Mouse (Mus musculus) embryo, embryonic 9.5 days (tissue): ENCODE data around the gene Ifnar1.
"Not testable (repeated sequence)": the region's sequence is repeated elsewhere in the genome, so short reads cannot be mapped to it uniquely, and the experiment has no call there.

Experiments used
- DNase-seq: peaks from one replicate; pipeline ENCODE4 v3.0.0-alpha.2; 2017; ENCODE audit errors: extremely low spot score

Ifnar1 gene

DNA sequence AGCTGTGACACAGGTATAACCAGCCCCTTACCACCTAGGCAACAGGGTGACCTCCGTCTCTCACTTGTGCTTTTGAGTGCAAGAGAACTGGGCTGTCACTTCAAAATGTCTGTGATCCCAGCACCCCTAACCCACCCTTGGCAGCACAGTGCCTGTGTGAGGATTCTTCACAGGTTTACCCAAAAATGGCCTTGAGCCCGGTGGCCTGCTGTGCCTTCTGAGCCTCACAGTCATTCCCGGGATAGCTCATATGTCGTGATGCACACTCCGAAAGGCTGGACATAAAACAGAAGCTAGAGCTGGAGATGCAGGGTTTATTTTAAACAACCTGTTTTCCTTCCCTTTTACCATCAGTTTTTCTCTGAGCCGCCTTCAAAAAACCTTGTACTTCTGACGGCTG is 19.7 kb downstream of the Ifnar1 start:
- no peak for DNase-seq

DNA sequence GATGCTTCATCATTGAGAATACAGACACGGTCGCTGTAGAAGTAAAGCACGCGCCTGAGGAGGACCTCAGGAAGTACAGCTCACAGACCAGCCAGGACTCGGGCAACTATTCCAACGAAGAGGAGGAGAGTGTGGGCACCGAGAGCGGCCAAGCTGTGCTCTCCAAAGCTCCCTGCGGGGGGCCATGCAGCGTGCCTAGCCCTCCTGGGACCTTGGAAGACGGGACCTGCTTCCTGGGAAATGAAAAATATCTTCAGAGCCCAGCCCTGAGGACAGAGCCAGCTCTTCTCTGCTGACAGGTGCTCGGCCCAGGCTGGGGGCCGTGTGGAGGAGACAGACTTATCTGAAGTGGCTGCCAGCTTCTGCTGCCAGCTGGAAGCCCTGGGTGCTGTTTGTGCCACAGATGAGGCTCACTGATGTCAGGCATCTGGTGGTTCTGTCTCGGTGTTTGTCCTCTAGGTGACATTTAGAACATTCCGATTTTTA is 20.1 kb downstream of the Ifnar1 start:
- no peak for DNase-seq

DNA sequence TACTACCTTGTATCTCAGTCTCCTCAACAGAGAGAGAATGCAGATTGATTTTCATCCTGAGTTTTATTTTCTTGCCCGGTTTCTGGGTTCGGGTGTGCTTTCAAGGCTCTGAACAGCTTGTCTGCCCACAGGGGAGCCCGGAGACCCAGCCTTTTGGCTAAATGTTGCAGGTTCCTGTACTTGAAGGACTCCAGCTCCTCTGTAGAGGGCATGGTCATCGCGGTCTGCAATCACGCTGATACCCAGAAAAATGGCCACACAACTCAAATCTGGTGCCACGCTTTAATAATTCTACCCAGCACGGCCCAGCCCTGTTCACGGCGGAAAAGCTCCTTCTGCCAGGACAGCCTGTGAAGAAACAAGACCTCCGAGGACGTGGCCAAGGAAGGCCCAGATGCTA is 21.4 kb downstream of the Ifnar1 start:
- no peak for DNase-seq

DNA sequence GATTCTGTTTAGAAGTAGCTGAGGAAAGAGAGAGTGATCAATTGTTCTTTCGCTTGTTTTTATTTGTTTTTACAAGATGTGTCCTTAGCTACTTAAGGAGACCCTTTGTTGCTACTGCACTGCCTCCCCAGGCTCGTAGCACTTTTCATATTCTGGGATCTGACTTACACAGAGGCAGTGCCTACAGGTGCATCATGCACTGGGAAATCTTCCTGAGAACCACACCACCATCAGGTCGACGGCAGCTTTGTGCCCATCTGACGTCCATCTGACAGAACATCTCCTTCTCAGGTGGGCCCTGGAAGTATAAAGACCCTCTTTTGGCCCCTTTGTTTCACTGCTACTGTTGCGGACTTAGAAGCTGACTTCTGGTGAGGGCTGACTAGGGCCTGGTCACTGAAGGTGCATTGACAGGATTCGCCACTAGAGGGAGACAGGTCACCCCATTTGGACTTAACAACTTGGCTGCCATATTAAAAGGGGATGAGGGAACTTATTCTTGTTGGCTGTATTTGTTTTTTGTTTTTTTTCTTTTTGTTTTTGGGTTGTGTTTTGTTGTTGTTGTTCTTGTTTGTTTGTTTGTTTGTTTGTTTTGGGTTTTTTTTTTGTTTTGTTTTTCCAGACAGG is 27.2 kb downstream of the Ifnar1 start:
- DNase-seq: peak; percentile 78

DNA sequence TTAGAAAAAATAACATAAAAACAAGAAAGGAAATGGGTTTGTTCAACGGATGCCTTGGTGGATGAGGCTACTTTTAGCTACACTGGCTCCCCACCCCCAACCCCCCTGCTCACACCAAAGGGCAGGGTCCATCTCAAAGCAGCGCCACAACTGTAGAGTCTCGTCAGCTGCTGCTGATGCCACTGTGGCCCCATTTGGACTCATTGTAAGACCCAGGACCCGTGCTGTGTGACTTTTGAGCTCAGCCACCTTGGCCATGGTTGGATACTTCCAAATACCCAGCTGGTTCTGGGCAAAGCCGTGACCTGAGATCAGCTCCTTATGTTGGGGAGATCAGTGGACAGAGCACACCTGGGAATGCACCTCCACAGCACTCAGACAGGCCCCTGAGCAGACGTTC is 28.1 kb downstream of the Ifnar1 start:
- DNase-seq: no peak

DNA sequence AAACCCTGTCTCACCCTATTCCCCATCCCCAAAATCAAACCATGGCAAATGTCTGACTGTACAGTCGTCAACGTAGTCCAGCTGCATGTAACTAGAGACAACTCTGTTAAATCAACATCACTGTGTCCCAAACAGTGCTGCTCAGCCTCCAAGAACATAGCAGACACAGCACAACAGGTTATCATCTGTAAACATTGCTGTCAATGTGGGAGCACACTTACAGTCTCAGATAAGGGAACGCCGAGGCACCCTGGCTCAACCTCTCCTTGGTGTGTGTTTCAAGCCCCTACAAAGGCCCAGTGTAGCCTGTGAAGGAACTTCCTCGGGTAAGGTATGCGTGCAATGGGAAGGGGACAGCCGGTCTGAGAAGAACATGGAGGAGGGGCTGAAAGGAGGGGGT is 32.0 kb downstream of the Ifnar1 start:
- no peak for DNase-seq

DNA sequence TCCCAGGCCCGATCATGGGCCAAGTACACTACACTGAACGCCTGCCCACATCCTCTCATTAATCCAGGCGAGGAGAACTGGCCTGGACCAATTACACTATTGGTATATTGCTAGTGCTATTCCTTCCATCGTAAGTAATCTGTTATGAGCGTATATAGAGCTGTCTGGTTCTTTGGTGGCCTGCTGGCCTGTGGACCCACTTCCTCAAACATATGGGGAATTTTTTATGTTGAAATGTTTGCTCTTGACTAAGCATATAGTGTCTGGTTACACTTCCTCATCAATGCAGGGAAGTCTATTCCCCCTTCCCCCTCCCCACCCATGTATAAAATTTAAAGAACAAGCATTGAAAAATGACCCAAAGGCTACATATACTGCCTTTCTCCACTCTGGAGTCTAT is 37.0 kb downstream of the Ifnar1 start:
- no peak for DNase-seq

DNA sequence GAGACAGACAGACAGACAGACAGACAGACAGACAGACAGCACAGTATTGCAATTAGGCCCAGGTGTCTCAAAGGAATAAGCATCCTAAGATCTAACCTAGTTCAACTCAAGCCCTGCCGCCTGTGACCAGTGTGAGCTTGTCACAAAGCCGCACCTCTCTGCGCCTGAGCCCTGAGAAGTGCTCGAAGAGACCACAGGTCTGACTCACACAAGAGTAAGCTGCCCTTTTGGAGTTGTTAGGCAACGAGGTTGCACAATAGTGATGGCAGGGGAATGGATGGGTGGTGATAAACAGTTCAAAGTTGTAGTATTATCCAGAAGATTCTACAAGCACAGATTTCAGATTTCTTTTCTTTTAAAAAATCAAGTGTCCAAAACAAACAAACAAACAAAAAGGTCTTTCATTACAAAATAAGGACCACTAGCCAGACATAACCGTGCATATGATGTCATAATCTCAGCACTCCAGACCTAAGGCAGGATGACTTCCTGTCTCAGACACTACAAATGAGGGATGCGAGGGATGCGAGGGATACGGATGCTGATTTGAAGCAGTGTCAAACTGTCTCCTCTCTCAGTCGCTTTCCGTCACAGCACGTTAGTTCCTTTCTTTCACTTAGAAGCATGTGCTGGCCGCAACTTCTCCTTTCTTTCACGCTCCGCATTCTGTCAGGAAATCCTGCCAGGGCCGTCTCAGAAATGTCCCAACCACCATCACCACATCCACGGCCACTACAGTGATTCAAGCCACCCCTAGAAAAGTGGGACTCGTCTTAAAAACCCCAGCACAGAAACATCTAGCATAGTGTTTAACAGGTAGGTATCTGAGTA is 37.7 kb downstream of the Ifnar1 start:
- no peak for DNase-seq

DNA sequence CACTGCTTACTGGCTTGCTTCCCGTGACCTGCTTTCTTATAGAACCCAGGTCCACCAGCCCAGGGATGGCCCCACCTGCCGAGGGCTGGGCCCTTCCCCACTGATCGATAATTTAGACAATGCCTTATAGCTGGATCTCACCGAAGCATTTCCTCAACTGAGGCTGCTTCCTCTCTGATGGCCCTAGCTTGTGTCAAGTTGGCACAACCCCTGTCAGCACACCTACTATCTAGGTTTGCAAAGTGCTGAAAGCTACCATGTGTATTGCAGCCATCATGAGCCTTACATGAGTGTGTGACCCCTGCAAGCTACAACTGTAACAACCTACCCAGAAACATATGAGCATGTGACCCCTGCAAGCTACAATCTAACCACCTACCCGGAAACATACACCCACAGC is 39.2 kb downstream of the Ifnar1 start:
- DNase-seq: no peak

DNA sequence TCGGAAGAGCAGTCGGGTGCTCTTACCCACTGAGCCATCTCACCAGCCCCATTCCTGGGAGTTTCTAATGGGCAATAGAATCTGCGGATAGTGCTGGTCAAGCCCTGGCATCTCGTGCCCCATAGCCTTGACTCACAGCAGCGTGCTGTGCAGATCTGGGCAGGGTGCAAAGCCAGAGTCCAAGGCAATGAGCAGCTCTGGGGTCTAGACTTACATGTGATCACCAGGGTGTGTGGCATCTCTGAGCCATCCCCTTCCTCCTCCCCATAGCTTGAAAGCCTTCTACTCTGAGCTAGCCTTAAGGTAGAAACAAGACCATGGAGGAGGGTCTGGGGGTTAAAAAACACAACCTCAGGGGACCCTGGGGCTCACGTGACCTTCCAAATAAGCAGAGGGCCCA is 41.2 kb downstream of the Ifnar1 start:
- DNase-seq: no peak

DNA sequence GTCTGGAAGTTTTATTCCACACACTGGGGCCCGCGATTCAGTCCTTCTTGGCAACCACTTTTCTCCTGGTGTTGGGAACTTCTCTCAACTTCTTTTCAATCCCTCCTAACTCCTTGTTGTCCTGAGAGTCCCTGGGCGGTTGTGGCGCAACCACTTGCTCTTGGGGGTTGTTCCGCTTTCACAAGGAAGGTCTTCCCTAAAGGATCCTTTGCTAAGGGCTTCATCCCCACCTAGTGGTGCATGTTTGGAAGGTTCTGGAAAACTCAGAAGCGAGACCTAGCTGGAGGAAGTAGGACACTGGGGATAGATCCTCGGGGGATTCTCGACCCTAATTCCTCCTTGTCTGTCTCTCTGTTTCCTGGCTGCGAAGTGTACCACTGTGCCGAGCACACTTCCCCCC is 42.0 kb downstream of the Ifnar1 start:
- no peak for DNase-seq

DNA sequence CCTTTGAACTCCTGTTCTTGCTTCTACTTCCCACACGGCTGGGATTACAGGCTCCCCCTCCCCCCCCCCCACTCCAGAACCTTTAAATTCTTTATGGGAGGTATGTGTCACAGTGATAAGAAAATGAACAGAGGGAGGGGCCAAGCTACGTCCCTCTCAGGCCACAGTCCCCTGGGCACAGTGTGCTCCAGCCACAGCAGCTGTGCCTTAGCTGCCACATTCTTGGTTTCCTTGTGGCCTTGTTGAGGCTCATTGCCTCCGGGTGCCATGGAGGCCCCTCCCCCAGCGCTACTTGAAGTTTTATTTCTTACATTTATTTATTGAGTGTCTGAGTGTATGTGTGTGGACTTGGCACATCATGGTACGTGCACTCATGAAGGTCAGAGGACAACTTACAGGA is 42.5 kb downstream of the Ifnar1 start:
- no peak for DNase-seq

DNA sequence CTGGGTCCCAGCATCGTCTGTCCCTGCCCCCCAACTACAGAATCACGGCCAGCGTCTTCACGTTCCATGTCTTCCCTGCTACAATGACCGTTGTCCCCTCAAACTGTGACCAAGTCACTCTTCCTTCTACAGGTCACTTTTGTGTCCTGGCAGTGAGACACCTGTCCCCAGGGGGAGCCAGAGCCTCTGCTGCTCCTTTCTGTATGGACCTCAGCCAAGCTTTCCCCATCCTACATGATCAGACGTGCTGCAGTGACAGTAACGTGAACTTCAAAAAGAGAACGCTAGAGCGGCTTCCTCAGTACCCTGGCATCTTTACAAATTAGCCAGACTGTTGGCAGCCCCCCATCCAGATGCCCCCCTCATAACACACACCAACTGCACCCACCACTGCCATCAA is 43.5 kb downstream of the Ifnar1 start:
- no peak for DNase-seq

DNA sequence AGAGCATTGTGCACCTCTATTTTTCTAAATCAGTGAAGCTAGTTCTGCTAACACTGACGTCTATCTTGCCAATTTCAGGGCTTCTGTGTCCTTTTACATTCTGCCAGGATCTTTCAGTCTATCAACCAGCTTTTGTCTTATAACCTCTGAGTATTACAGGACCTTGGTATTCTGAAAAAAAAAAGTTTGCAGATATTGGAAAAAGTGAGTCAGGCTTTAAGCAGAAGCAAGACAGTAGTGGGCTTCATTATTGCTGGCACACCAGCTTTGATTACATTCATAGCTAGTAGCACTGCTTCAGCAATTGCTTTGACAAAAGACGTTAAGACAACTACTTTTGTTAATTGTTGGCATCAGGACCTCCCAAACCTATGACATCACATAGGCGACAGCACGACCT is 45.8 kb downstream of the Ifnar1 start:
- not testable (repeated sequence) for DNase-seq

DNA sequence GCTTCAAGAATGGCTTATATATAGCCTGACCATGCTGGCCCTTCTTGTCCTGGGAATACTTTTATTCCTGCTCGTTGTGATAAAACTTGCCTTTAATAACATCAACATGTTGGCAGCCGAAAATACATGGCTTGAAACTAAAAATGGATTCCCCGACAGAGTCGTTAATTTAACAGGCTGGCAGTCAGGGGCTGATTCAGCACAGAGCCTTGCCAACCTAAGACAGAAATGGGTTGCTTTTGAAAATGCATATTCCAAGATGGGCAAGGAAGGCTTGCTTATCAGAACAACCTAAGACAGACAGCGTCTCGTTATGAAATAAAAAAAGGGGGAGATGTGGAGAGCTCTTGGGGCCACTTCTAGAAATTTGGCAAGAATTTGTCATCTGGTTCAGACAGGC is 46.8 kb downstream of the Ifnar1 start:
- DNase-seq: no peak

DNA sequence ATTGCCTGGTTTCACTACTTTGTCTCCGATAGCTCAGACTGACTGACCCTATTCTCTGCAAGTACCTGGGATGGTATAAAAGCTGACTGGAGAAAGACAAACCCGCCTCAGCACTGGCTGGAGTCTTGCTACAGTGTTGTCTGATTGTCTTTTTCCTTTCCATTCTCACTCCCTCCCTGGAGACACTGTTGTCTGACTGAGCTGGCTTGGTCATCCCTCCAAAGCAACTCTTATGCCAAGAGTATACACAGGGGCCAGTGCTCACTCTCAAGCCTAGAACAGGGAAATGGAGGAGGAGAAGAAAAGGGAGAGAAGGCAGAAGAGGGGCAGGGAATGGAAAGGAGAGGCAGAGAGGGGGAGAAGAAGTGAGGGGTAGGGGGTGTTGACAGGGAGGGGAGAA is 47.4 kb downstream of the Ifnar1 start:
- DNase-seq: no peak

DNA sequence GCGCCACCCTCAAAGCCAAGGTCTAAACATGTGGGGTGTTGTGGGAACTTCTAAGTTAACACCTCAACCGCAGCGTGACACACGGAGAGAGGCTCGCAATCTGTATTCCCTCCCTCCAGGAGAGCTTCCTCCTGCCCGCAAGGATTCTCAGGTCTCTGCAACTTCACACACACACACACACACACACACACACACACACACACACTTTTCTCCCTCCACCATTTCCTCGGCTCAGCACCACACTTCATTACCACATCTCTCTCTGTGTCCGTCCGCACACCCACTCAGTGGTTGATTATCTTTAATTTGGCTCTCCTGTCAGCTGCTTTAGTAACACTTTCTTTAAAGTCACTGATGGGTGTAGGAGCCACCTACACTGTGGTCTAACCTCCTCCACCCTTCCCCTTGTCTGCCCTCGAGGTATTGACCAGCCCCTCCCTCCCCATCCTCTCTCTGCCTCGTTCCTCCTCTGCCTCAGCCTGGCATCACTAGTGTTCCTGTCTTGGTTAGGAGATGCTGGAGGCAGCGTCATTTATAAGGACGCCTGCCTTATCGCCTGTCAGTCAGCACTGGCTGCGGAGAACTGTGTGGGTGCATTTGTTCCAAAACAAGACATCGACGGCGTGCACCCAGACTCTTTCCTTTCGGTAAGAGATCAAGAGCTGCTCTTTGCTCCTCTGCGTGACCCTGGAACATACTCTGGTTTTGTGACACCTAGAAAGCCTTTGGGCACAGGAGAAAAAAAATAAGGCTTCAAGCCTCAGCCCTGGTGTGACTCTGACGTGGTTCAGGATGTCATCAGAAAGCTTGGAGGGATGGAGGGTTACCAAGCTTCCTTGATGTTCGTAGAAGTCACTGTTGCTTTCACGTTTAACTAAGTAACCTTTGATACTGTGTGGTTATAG is 48.3 kb downstream of the Ifnar1 start:
- no peak for DNase-seq

DNA sequence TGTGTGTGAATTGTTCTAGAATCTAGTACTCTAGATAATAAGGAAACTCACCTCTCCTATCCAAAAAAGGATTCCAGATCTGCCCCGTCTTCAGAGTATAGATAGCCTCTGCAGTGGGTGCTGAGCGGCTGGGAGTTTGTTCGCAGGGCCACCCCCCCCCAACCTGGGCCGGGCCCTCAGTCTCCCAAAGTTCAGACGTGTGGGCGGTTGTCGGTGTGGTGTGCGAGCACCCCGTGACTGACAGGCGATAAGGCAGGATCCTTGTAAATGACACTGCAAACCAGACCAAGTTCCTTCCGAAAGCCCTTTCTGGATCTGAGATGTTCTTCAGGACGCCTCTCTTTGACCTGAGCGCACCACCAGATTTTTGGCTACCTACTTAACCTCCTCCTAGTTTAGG is 49.4 kb downstream of the Ifnar1 start:
- peak; percentile 92 for DNase-seq

DNA sequence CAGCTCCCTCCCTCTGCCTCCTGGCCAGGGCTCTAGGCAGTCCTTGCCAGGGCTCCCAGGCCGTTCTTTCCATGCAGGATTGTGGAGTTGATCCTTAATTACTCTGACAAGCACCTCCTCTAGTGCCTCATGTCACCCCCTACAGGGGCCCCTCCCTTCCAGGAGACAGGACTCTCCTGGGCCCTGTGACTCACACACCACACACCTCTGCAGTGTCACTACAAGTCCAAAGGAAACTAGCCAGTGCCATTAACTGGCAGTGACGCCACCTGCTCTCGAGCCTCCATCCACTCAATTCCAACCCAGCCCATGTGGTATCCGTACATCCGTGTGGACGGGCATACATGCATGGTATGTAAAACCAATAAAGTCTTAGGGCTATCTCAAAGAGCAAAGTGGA is 49.9 kb downstream of the Ifnar1 start:
- DNase-seq: no peak

DNA sequence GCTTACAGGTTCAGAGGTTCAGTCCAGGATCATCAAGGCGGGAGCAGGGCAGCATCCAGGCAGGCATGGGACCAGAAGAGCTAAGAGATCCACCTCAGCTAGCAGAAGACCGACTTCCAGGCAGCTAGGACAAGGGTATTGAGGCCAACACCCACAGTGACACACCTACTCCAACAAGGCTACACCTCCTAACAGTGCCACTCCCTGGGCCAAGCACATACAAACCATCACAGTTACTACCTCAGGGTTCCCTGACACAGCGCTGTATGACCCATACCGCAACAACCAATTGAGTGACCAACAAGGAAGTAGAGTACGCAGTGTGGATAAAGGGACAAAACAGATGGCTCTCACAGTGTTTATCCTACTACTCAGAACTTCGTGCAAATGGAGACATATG is 51.3 kb downstream of the Ifnar1 start:
- DNase-seq: no peak

DNA sequence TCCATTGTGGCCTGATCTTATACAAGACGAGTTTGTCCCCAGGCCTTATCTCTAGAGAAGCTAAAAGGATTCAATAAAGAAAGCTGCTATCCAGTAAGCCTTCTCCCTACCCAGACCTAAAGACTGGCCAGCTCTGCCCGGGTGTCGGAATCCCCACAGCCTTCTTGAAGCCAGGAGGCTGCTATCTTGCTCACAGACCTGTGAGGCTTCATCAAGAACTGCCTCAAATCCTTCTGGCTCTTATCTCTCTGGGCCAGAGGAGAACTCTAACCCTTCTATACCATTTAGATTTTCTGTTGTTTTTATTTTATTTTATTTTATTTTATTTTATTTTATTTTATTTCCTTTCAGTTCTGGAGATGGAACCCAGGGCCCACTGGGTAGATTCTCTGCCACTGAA is 52.0 kb downstream of the Ifnar1 start:
- DNase-seq: no peak

DNA sequence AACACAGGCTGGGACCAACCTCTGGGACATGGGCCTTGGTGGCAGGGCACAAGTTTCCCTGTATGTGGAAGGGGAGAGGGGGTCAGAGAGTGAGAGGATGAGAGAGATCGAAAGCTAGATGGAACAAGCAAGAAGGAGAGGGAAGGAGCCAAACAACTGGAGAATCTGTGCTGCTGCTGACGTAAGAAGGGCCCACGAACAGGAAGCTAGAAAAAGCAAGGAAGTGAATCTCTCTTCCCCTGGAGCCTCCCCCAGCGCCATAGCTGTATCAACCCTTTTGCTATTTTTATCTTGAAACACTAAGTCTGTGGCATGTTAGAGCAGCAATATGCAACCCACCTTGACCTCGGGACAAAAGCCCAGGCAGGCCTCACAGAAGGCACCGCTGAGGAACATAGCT is 53.0 kb downstream of the Ifnar1 start:
- DNase-seq: no peak

DNA sequence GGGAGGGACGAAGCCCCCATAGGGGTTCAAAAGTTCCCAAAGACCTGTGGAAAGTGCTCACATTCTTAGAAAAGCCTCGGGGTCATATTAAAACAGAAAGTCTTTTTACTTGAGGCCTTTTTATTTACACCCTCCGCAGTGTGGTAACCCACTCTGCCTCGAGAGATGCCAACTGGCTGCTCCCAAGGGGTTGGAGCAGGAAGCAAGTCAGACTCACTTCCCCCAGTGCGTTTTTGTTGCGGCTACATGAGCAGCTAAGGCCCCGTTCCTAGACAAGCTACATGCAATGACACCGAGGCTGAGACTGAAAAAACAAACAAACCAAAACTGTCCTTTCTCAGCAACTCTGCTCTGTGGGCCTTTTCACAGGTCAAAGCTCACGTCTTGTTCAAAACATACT is 53.5 kb downstream of the Ifnar1 start:
- DNase-seq: no peak
